In genomic region chr4:133200343-133200742, GRCm38 (mm10) we compare ENCODE assay signal across 8 mouse cellular contexts. TPM values are rescaled to one million over a fixed set of nuclear protein-coding genes. Genes with fewer than 3 reads are reported as not detected.
DNase-seq lines count a peak whose midpoint lies in the region; ATAC-seq lines count a peak whose summit lies in the region.

No protein-coding gene starts in this region.

- 49% methylated on average over 21 of the region's 21 CpGs for WGBS in forebrain, embryonic 12.5 days
- 48% methylated on average over 21 of the region's 21 CpGs for WGBS in neural tube, embryonic 13.5 days

- no peak overlapping the region for H3K4me2 ChIP-seq in forebrain, embryonic 12.5 days
- no peak overlapping the region for H3K4me2 ChIP-seq in neural tube, embryonic 13.5 days

- no peak for ATAC-seq in forebrain, embryonic 12.5 days (ENCODE audit: low FRiP score)
- ATAC-seq in neural tube, embryonic 13.5 days (ENCODE audit: low read depth), result no peak
- ATAC-seq in granulocyte monocyte progenitor cell, adult 5-6 weeks (replicated peaks; ENCODE audit: poor library complexity, severe bottlenecking), result no peak

- H3K27me3 ChIP-seq in forebrain, embryonic 12.5 days, result no peaks in the 10 kb centered on the region
- no peaks in the 10 kb centered on the region for H3K27me3 ChIP-seq in neural tube, embryonic 13.5 days

- H3K27ac ChIP-seq in forebrain, embryonic 12.5 days, result 0 out of 2 replicates have a peak overlapping the region, but pooled peaks have one; percentile 8
- peak overlapping the region; percentile 62 for H3K27ac ChIP-seq in neural tube, embryonic 13.5 days (replicated peaks)

- no peak overlapping the region for H3K4me3 ChIP-seq in forebrain, embryonic 12.5 days (replicated peaks)
- H3K4me3 ChIP-seq in neural tube, embryonic 13.5 days, result no peak overlapping the region

- H3K4me1 ChIP-seq in forebrain, embryonic 12.5 days, result peaks cover 72% of the 10 kb centered on the region
- peaks cover 70% of the 10 kb centered on the region for H3K4me1 ChIP-seq in neural tube, embryonic 13.5 days (replicated peaks)

- no peak overlapping the region for H3K9ac ChIP-seq in forebrain, embryonic 12.5 days
- H3K9ac ChIP-seq in neural tube, embryonic 13.5 days, result 0 out of 2 replicates have a peak overlapping the region, but pooled peaks have one; percentile 23

- no peaks in the 10 kb centered on the region for H3K9me3 ChIP-seq in forebrain, embryonic 12.5 days
- H3K9me3 ChIP-seq in neural tube, embryonic 13.5 days, result no peaks in the 10 kb centered on the region

- intact Hi-C loops in heart, postnatal 10 days (cut with DNase I), result loop anchor here (2.0 kb wide), 1 partner anchor 190 kb away; the partner anchor contains the start of gene Ahdc1

- H3K36me3 ChIP-seq in forebrain, embryonic 12.5 days (replicated peaks), result peaks cover 15% of the 10 kb centered on the region
- peaks cover 18% of the 10 kb centered on the region for H3K36me3 ChIP-seq in neural tube, embryonic 13.5 days

- DNase-seq in retina, postnatal 1 day, result peak; percentile 45
- no peak for DNase-seq in retina, embryonic 14.5 days (ENCODE audit: low spot score)
- peak; percentile 65 to 69 for DNase-seq in heart, postnatal 10 days
- DNase-seq in kidney, postnatal 10 days, result peak; percentile 69
- no peak for DNase-seq in spleen, postnatal 4 days (ENCODE audit: low spot score in 2 of 2)

RNA-seq across cellular contexts. Expression of gene Cd164l2, which starts 11.6 kb away (rescaled TPM):
- polyA plus RNA-seq in forebrain, embryonic 12.5 days (2016; fragmentation: Nextera tagmentation; extraction: Ambion mirVana), result 0.47 and 0.50 TPM in 2 replicates
- total RNA-seq in heart, postnatal 10 days (2021), result not detected
- polyA plus RNA-seq in neural tube, embryonic 13.5 days (2015; fragmentation: Nextera tagmentation; extraction: Ambion mirVana), result 1.1 and 1.6 TPM in 2 replicates
- total RNA-seq in granulocyte monocyte progenitor cell, adult 5-6 weeks (2014; fragmentation: Nextera tagmentation), result not detected in 2 replicates
- total RNA-seq in granulocyte monocyte progenitor cell, adult 5-6 weeks (2017), result not detected in 2 replicates

RNA-seq across cellular contexts. Expression of gene Gpr3, which starts 12.0 kb away (rescaled TPM):
- polyA plus RNA-seq in forebrain, embryonic 12.5 days (2016; fragmentation: Nextera tagmentation; extraction: Ambion mirVana), result 0.14 and 0.29 TPM in 2 replicates
- total RNA-seq in heart, postnatal 10 days (2021), result under 1 TPM in 1 of 2 experiments, not detected in 1; 0.12 TPM
- polyA plus RNA-seq in neural tube, embryonic 13.5 days (2015; fragmentation: Nextera tagmentation; extraction: Ambion mirVana), result 0.77 and 1.1 TPM in 2 replicates
- not detected in 2 replicates for total RNA-seq in granulocyte monocyte progenitor cell, adult 5-6 weeks (2014; fragmentation: Nextera tagmentation)
- 0.36 TPM in 1 of 2 replicates, not detected in the other for total RNA-seq in granulocyte monocyte progenitor cell, adult 5-6 weeks (2017)

RNA-seq across cellular contexts. Expression of gene Map3k6, which starts 40.3 kb away (rescaled TPM):
- 1.3 TPM in 2 replicates for polyA plus RNA-seq in forebrain, embryonic 12.5 days (2016; fragmentation: Nextera tagmentation; extraction: Ambion mirVana)
- 10 to 100 TPM in 1 of 2 experiments, 1 to 10 TPM in 1; 8.2 to 30.7 TPM for total RNA-seq in heart, postnatal 10 days (2021)
- polyA plus RNA-seq in neural tube, embryonic 13.5 days (2015; fragmentation: Nextera tagmentation; extraction: Ambion mirVana), result 1.9 and 2.7 TPM in 2 replicates
- 0.19 and 2.0 TPM in 2 replicates for total RNA-seq in granulocyte monocyte progenitor cell, adult 5-6 weeks (2014; fragmentation: Nextera tagmentation)
- total RNA-seq in granulocyte monocyte progenitor cell, adult 5-6 weeks (2017), result 3.7 and 4.1 TPM in 2 replicates

Comparison
In these comparisons a context has a peak if more than half of its experiments do, and no peak if none do; other contexts are left out.
1. DNase-seq: peak in retina, postnatal 1 day (single experiment), heart, postnatal 10 days (2 of 2) and kidney, postnatal 10 days (single experiment); none in retina, embryonic 14.5 days (single experiment) and spleen, postnatal 4 days (0 of 2).